Mouse (Mus musculus): ENCODE measurements around the gene Gm9922. TPM values are rescaled to one million over a fixed set of nuclear protein-coding genes. Genes with fewer than 3 reads are reported as not detected.

The Gm9922 gene
- polyA plus RNA-seq, 1 experiment from 2014 or later, result not detected

- no peak overlapping the region for H3K4me2 ChIP-seq (ENCODE audit: low read length)
- H3K27ac ChIP-seq (ENCODE audit: low read depth, low read length), result no peak overlapping the region
- H3K36me3 ChIP-seq (ENCODE audit: control insufficient read depth, insufficient read depth, low read length), result no peaks in the 10 kb centered on the region
- H3K27me3 ChIP-seq (replicated peaks; ENCODE audit: control insufficient read depth, insufficient read depth, low read length), result no peaks in the 10 kb centered on the region
- DNase-seq (ENCODE audit: low spot score) (no peak), ATAC-seq (no peak)
- no peaks in the 10 kb centered on the region for H3K4me1 ChIP-seq (ENCODE audit: control insufficient read depth, insufficient read depth, low read length)
- H3K4me3 ChIP-seq (ENCODE audit: low read depth, low read length), result no peak overlapping the region
- no peak overlapping the region for H3K9ac ChIP-seq (ENCODE audit: low read length)
- 51% methylated on average over 2 of the region's 2 CpGs for WGBS
- H3K9me3 ChIP-seq (replicated peaks; ENCODE audit: control insufficient read depth, low read length), result no peaks in the 10 kb centered on the region
These were observed 15.2 kb downstream of the Gm9922 start for GRCm38 (mm10) chr14:101714414-101714813.

GRCm38 (mm10) chr14:101707088-101707487 is 22.5 kb downstream of the Gm9922 start:
- 88% methylated on average over 5 of the region's 5 CpGs for WGBS
- no peaks in the 10 kb centered on the region for H3K27me3 ChIP-seq (replicated peaks; ENCODE audit: control insufficient read depth, insufficient read depth, low read length)
- DNase-seq (ENCODE audit: low spot score), result no peak

GRCm38 (mm10) chr14:101704479-101704878 is 25.1 kb downstream of the Gm9922 start:
- Histone ChIP-seq H3K27ac (ENCODE audit: low read depth, low read length) (no peak overlapping the region), H3K4me3 (ENCODE audit: low read depth, low read length) (no peak overlapping the region), H3K27me3 (replicated peaks; ENCODE audit: control insufficient read depth, insufficient read depth, low read length) (no peaks in the 10 kb centered on the region), H3K9me3 (replicated peaks; ENCODE audit: control insufficient read depth, low read length) (no peaks in the 10 kb centered on the region), H3K4me1 (ENCODE audit: control insufficient read depth, insufficient read depth, low read length) (no peaks in the 10 kb centered on the region), H3K9ac (ENCODE audit: low read length) (no peak overlapping the region), H3K36me3 (ENCODE audit: control insufficient read depth, insufficient read depth, low read length) (no peaks in the 10 kb centered on the region), H3K4me2 (ENCODE audit: low read length) (no peak overlapping the region)
- ATAC-seq (no peak), DNase-seq (ENCODE audit: low spot score) (no peak)
- WGBS, result 84% methylated on average over 4 of the region's 4 CpGs

More at GRCm38 (mm10) chr14:101707088-101707487, 22.5 kb downstream of the Gm9922 start:
- no peak for ATAC-seq
- Histone ChIP-seq H3K9ac (ENCODE audit: low read length) (no peak overlapping the region), H3K4me1 (ENCODE audit: control insufficient read depth, insufficient read depth, low read length) (no peaks in the 10 kb centered on the region), H3K27ac (ENCODE audit: low read depth, low read length) (no peak overlapping the region), H3K36me3 (ENCODE audit: control insufficient read depth, insufficient read depth, low read length) (no peaks in the 10 kb centered on the region), H3K4me3 (ENCODE audit: low read depth, low read length) (no peak overlapping the region), H3K9me3 (replicated peaks; ENCODE audit: control insufficient read depth, low read length) (no peaks in the 10 kb centered on the region), H3K4me2 (ENCODE audit: low read length) (no peak overlapping the region)

GRCm38 (mm10) chr14:101688406-101688805 is 41.2 kb downstream of the Gm9922 start:
- WGBS, result 88% methylated on average over 2 of the region's 2 CpGs
- H3K4me1 ChIP-seq (ENCODE audit: control insufficient read depth, insufficient read depth, low read length), result no peaks in the 10 kb centered on the region
- DNase-seq (ENCODE audit: low spot score), result no peak
- H3K36me3 ChIP-seq (ENCODE audit: control insufficient read depth, insufficient read depth, low read length), result peaks cover 19% of the 10 kb centered on the region
- no peaks in the 10 kb centered on the region for H3K27me3 ChIP-seq (replicated peaks; ENCODE audit: control insufficient read depth, insufficient read depth, low read length)
- no peak overlapping the region for H3K4me2 ChIP-seq (ENCODE audit: low read length)
- H3K4me3 ChIP-seq (ENCODE audit: low read depth, low read length), result no peak overlapping the region
- H3K9me3 ChIP-seq (replicated peaks; ENCODE audit: control insufficient read depth, low read length), result no peaks in the 10 kb centered on the region
- no peak for ATAC-seq
- no peak overlapping the region for H3K27ac ChIP-seq (ENCODE audit: low read depth, low read length)
- H3K9ac ChIP-seq (ENCODE audit: low read length), result no peak overlapping the region

GRCm38 (mm10) chr14:101687696-101688095 is 41.9 kb downstream of the Gm9922 start:
- H3K4me3 ChIP-seq (ENCODE audit: low read depth, low read length), result no peak overlapping the region
- no peak overlapping the region for H3K9ac ChIP-seq (ENCODE audit: low read length)
- H3K27me3 ChIP-seq (replicated peaks; ENCODE audit: control insufficient read depth, insufficient read depth, low read length), result no peaks in the 10 kb centered on the region
- 86% methylated on average over 6 of the region's 6 CpGs for WGBS
- DNase-seq (ENCODE audit: low spot score), result no peak
- peaks cover 19% of the 10 kb centered on the region for H3K36me3 ChIP-seq (ENCODE audit: control insufficient read depth, insufficient read depth, low read length)
- H3K4me2 ChIP-seq (ENCODE audit: low read length), result no peak overlapping the region
- no peaks in the 10 kb centered on the region for H3K4me1 ChIP-seq (ENCODE audit: control insufficient read depth, insufficient read depth, low read length)
- H3K9me3 ChIP-seq (replicated peaks; ENCODE audit: control insufficient read depth, low read length), result no peaks in the 10 kb centered on the region
- no peak overlapping the region for H3K27ac ChIP-seq (ENCODE audit: low read depth, low read length)
- no peak for ATAC-seq

Other genes starting within 250 kb of the Gm9922 start
- gene Tbc1d4, start 120.6 kb downstream of the Gm9922 start, polyA plus RNA-seq (2014; fragmentation: Nextera tagmentation; extraction: Ambion mirVana), result 5.6 and 6.1 TPM in 2 replicates
- gene Commd6, start 89.1 kb downstream of the Gm9922 start, polyA plus RNA-seq (2014; fragmentation: Nextera tagmentation; extraction: Ambion mirVana), result 81.2 and 85.4 TPM in 2 replicates
- gene Uchl3, start 75.8 kb downstream of the Gm9922 start, polyA plus RNA-seq (2014; fragmentation: Nextera tagmentation; extraction: Ambion mirVana), result 260 and 265 TPM in 2 replicates
- 4.4 and 9.6 TPM in 2 replicates for gene Lmo7, start 143 bp upstream of the Gm9922 start, polyA plus RNA-seq (2014; fragmentation: Nextera tagmentation; extraction: Ambion mirVana)

All from forebrain, embryonic 14.5 days (tissue).